Mouse (Mus musculus): ENCODE data around the gene Wscd1. TPM values are rescaled to one million over a fixed set of nuclear protein-coding genes. Genes with fewer than 3 reads are reported as not detected.
"Not testable (repeated sequence)": the region's sequence is repeated elsewhere in the genome, so short reads cannot be mapped to it uniquely, and the experiment has no call there.

Wscd1 gene
- total RNA-seq, 2 experiments from 2014 or later, result 5.4 to 5.5 TPM

- DNase-seq, result no peak
- intact Hi-C loops (cut with DNase I; ENCODE audit: low total_unique reads), result no loop called here
These were observed 67.6 kb downstream of the Wscd1 start for GRCm38 (mm10) chr11:71817341-71817740.

- no peak for DNase-seq
- intact Hi-C loops (cut with DNase I; ENCODE audit: low total_unique reads), result no loop called here
These were observed 68.4 kb downstream of the Wscd1 start for GRCm38 (mm10) chr11:71818111-71818510.

- intact Hi-C loops (cut with DNase I; ENCODE audit: low total_unique reads), result no loop called here
These were observed 70.2 kb downstream of the Wscd1 start for GRCm38 (mm10) chr11:71819901-71820300.

GRCm38 (mm10) chr11:71820847-71821246, 71.1 kb downstream of the Wscd1 start:
- DNase-seq, result no peak
- intact Hi-C loops (cut with DNase I; ENCODE audit: low total_unique reads), result no loop called here

More at GRCm38 (mm10) chr11:71819901-71820300, 70.2 kb downstream of the Wscd1 start:
- DNase-seq, result no peak

- intact Hi-C loops (cut with DNase I; ENCODE audit: low total_unique reads); DNase-seq: not testable (repeated sequence)
These were observed 71.8 kb downstream of the Wscd1 start for GRCm38 (mm10) chr11:71821526-71821925.

- DNase-seq, result no peak
- intact Hi-C loops (cut with DNase I; ENCODE audit: low total_unique reads), result no loop called here
These were observed 72.3 kb downstream of the Wscd1 start for GRCm38 (mm10) chr11:71822031-71822430.

- DNase-seq, result no peak
- intact Hi-C loops (cut with DNase I; ENCODE audit: low total_unique reads), result no loop called here
These were observed 75.3 kb downstream of the Wscd1 start for GRCm38 (mm10) chr11:71824971-71825370.
